Mouse (Mus musculus) brain, embryonic 14.5 days (tissue): ENCODE measurements at regions not wholly inside any gene's neighbourhood (a gene's known extent, or its start where the extent isn't known, plus 50 kb on each side); places are given as distances from the start of the nearest gene placed in this dataset.

Source experiments
- CTCF ChIP-seq: fragments of 200-500 bp; IDR thresholded peaks from 2 replicates; pipeline ENCODE4 v1.5.1; 2012; ENCODE audit warnings: inconsistent platforms, mild to moderate bottlenecking, moderate library complexity, borderline replicate concordance; ENCODE audit not compliant: insufficient read depth, insufficient read length; ENCODE audit errors: extremely low read depth
- POLR2A ChIP-seq: fragments of 200-500 bp; IDR thresholded peaks from 2 replicates; pipeline ENCODE4 v1.6.1; 2012; ENCODE audit warnings: mild to moderate bottlenecking, inconsistent platforms, borderline replicate concordance; ENCODE audit not compliant: poor library complexity, insufficient read depth, insufficient read length, severe bottlenecking; ENCODE audit errors: extremely low read depth

DNA sequence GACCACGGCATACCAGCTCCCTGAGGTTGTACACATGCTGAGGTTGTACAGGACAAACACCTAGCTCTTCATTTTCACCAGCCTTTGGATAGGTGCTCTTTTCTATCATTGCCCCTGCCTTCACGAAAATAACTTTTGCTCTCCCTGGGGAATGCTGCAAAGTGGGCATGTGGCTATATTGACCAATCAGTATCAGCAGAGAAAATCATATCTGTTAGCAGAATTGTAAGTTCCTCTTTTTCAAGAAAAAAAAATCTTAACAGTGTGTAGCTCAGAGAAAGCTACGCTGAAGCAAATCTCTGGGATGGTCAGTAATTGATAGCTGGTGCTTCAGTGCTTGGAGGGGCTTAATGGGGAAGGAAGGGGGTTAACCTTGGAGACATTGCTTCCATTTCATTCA, 319.6 kb upstream of the 5930422O12Rik start:
- TF ChIP-seq CTCF = no peak
- no peak for TF ChIP-seq POLR2A
